19 mouse cellular contexts compared by ENCODE assay signal in genomic region chr6:88984863-88985262, GRCm38 (mm10).
A peak's percentile ranks its signal among the peaks of the same experiment; 100 is the strongest.
DNase-seq lines count a peak whose midpoint lies in the region; ATAC-seq and TF ChIP-seq lines count a peak whose summit lies in the region.
"Had no signal": no experiment of that assay in that cellular context is flagged by ENCODE, and none has a peak within 500 bp of the region (broad histone marks: within the 10 kb centered on the region; RNA-seq: fewer than 3 reads in every experiment).

No protein-coding gene starts in this region.

- H3K4me3 ChIP-seq in forebrain, embryonic 10.5 days = no peak overlapping the region
- H3K4me3 ChIP-seq in forebrain, embryonic 13.5 days = no peak overlapping the region
- no peak overlapping the region for H3K4me3 ChIP-seq in midbrain, embryonic 10.5 days
- no peak overlapping the region for H3K4me3 ChIP-seq in midbrain, embryonic 15.5 days
- H3K4me3 ChIP-seq in C2C12 (ENCODE audit: insufficient read depth, poor library complexity, severe bottlenecking) = no peak overlapping the region
- H3K4me3 ChIP-seq in embryonic fibroblast, embryonic 13.5 days (ENCODE audit: insufficient read depth, low read length) = no peak overlapping the region
- H3K4me3 ChIP-seq: embryonic facial prominence, embryonic 12.5 days; forebrain, embryonic 15.5 days; heart, embryonic 13.5 days; hindbrain, embryonic 12.5 days had no signal

- H3K27me3 ChIP-seq in forebrain, embryonic 10.5 days (ENCODE audit: poor library complexity, severe bottlenecking) = peaks cover 43% of the 10 kb centered on the region
- H3K27me3 ChIP-seq in forebrain, embryonic 13.5 days = peaks cover 27% of the 10 kb centered on the region; the same call in 1 of the 2 replicates
- peaks cover 8% of the 10 kb centered on the region for H3K27me3 ChIP-seq in midbrain, embryonic 10.5 days (ENCODE audit: low read depth, poor library complexity, severe bottlenecking)
- H3K27me3 ChIP-seq in midbrain, embryonic 15.5 days (replicated peaks) = no peaks in the 10 kb centered on the region
- no peaks in the 10 kb centered on the region for H3K27me3 ChIP-seq in C2C12 (ENCODE audit: control insufficient read depth, insufficient read depth, insufficient read length)
- H3K27me3 ChIP-seq: embryonic facial prominence, embryonic 12.5 days; forebrain, embryonic 15.5 days had no signal

- H3ac ChIP-seq in C2C12 (ENCODE audit: control insufficient read depth, insufficient read length, low read depth) = no peak overlapping the region

- no peak for TF ChIP-seq CTCF in C2C12 (IDR thresholded peaks at IDR 0.05; ENCODE audit: control insufficient read depth, insufficient read depth, insufficient read length)
- no peak for TF ChIP-seq CTCF in embryonic fibroblast, embryonic 13.5 days (IDR thresholded peaks at IDR 0.05; ENCODE audit: borderline replicate concordance, insufficient read depth, low read length)

- H3K79me3 ChIP-seq in C2C12 (ENCODE audit: low read depth) = no peaks in the 10 kb centered on the region

- no peak overlapping the region for H3K4me2 ChIP-seq in forebrain, embryonic 13.5 days
- H3K4me2 ChIP-seq in midbrain, embryonic 15.5 days = no peak overlapping the region
- H3K4me2 ChIP-seq: embryonic facial prominence, embryonic 12.5 days; forebrain, embryonic 15.5 days; heart, embryonic 13.5 days; hindbrain, embryonic 12.5 days had no signal

- H3K36me3 ChIP-seq in forebrain, embryonic 10.5 days (replicated peaks) = no peaks in the 10 kb centered on the region
- H3K36me3 ChIP-seq in forebrain, embryonic 13.5 days (ENCODE audit: poor library complexity, severe bottlenecking) = no peaks in the 10 kb centered on the region
- H3K36me3 ChIP-seq in midbrain, embryonic 10.5 days = no peaks in the 10 kb centered on the region
- H3K36me3 ChIP-seq in midbrain, embryonic 15.5 days (replicated peaks) = no peaks in the 10 kb centered on the region
- H3K36me3 ChIP-seq in C2C12 (ENCODE audit: control insufficient read depth, insufficient read depth) = no peaks in the 10 kb centered on the region
- H3K36me3 ChIP-seq: embryonic facial prominence, embryonic 12.5 days; forebrain, embryonic 15.5 days; heart, embryonic 13.5 days; hindbrain, embryonic 12.5 days had no signal

- WGBS in forebrain, embryonic 10.5 days = 50% methylated on average over 4 of the region's 4 CpGs
- 66% methylated on average over 4 of the region's 4 CpGs for WGBS in forebrain, embryonic 13.5 days
- WGBS in midbrain, embryonic 10.5 days = 66% methylated on average over 4 of the region's 4 CpGs
- 47% methylated on average over 4 of the region's 4 CpGs for WGBS in midbrain, embryonic 15.5 days

- no peak overlapping the region for H3K9ac ChIP-seq in forebrain, embryonic 13.5 days
- H3K9ac ChIP-seq in midbrain, embryonic 15.5 days = no peak overlapping the region
- H3K9ac ChIP-seq: embryonic facial prominence, embryonic 12.5 days; forebrain, embryonic 15.5 days; heart, embryonic 13.5 days; hindbrain, embryonic 12.5 days had no signal

- DNase-seq in forebrain, embryonic 10.5 days (ENCODE audit: extremely low spot score, low spot score) = no peak
- DNase-seq in midbrain, embryonic 10.5 days (ENCODE audit: low spot score) = no peak
- no peak for DNase-seq in ovary, postnatal 36 days (ENCODE audit: low spot score)
- no peak for DNase-seq in embryo, embryonic 11 days
- DNase-seq: adrenal gland, postnatal 14 days; cerebellum, adult 11-12 months; cerebellum, adult 9-11 months; gastrocnemius, postnatal 36 days; heart, adult 11 months; heart, postnatal 36 days had no signal

- H3K9me3 ChIP-seq in forebrain, embryonic 10.5 days = no peaks in the 10 kb centered on the region
- H3K9me3 ChIP-seq in forebrain, embryonic 13.5 days (replicated peaks) = no peaks in the 10 kb centered on the region
- H3K9me3 ChIP-seq in midbrain, embryonic 10.5 days (replicated peaks) = no peaks in the 10 kb centered on the region
- H3K9me3 ChIP-seq in midbrain, embryonic 15.5 days = no peaks in the 10 kb centered on the region
- H3K9me3 ChIP-seq: embryonic facial prominence, embryonic 12.5 days; forebrain, embryonic 15.5 days; heart, embryonic 13.5 days; hindbrain, embryonic 12.5 days had no signal

- peak overlapping the region; percentile 66 for H3K27ac ChIP-seq in forebrain, embryonic 10.5 days
- H3K27ac ChIP-seq in forebrain, embryonic 13.5 days = no peak overlapping the region
- peak overlapping the region; percentile 56 for H3K27ac ChIP-seq in midbrain, embryonic 10.5 days (replicated peaks)
- H3K27ac ChIP-seq in midbrain, embryonic 15.5 days = no peak overlapping the region
- peak overlapping the region; percentile 20; the same call in 1 of the 2 replicates for H3K27ac ChIP-seq in embryonic fibroblast, embryonic 13.5 days (ENCODE audit: insufficient read depth, low read length)
- H3K27ac ChIP-seq: embryonic facial prominence, embryonic 12.5 days; forebrain, embryonic 15.5 days; heart, embryonic 13.5 days; hindbrain, postnatal 0 days had no signal

- peaks cover 36% of the 10 kb centered on the region for H3K4me1 ChIP-seq in forebrain, embryonic 10.5 days
- peaks cover 22% of the 10 kb centered on the region for H3K4me1 ChIP-seq in forebrain, embryonic 13.5 days
- peaks cover 48% of the 10 kb centered on the region for H3K4me1 ChIP-seq in midbrain, embryonic 10.5 days
- H3K4me1 ChIP-seq in midbrain, embryonic 15.5 days = peaks cover 46% of the 10 kb centered on the region
- H3K4me1 ChIP-seq in embryonic fibroblast, embryonic 13.5 days (ENCODE audit: control insufficient read depth, insufficient read depth, low read length) = 0 out of 2 replicates have a peak, but pooled peaks cover 5% of the 10 kb centered on the region
- H3K4me1 ChIP-seq: embryonic facial prominence, embryonic 12.5 days had no signal

- ATAC-seq in forebrain, embryonic 13.5 days = no peak
- no peak for ATAC-seq in midbrain, embryonic 15.5 days (replicated peaks)
- ATAC-seq: forebrain, embryonic 15.5 days; hindbrain, postnatal 0 days had no signal

- no peak for TF ChIP-seq POLR2A in embryonic fibroblast, embryonic 13.5 days (IDR thresholded peaks at IDR 0.05; ENCODE audit: low read depth, low read length)

- no peaks in the 10 kb centered on the region for H3K79me2 ChIP-seq in C2C12 (ENCODE audit: control insufficient read depth, insufficient read depth)

TF ChIP-seq in C2C12, 6 proteins besides CTCF, POLR2A, EP300 and RAD21:
- TF ChIP-seq MYOG (IDR thresholded peaks at IDR 0.05; ENCODE audit: control insufficient read depth, extremely low read depth, insufficient read length) (no peak), MAX (IDR thresholded peaks at IDR 0.05) (peak; percentile 45)
TF ChIP-seq in C2C12: peak in this region for 1.

Comparison
In these comparisons a context has a peak if more than half of its experiments do, and no peak if none do; other contexts are left out.
1. H3K27ac ChIP-seq: peak in forebrain, embryonic 10.5 days (single experiment), midbrain, embryonic 10.5 days (single experiment) and embryonic fibroblast, embryonic 13.5 days (single experiment); none in forebrain, embryonic 13.5 days (single experiment) and midbrain, embryonic 15.5 days (single experiment).